Mouse (Mus musculus) embryo, embryonic 10 days (tissue): ENCODE results near the gene Ifnk.

Source experiments
- DNase-seq: peaks from one replicate; pipeline ENCODE4 v3.0.0-alpha.2; 2015; ENCODE audit warnings: low spot score

The Ifnk gene

DNA sequence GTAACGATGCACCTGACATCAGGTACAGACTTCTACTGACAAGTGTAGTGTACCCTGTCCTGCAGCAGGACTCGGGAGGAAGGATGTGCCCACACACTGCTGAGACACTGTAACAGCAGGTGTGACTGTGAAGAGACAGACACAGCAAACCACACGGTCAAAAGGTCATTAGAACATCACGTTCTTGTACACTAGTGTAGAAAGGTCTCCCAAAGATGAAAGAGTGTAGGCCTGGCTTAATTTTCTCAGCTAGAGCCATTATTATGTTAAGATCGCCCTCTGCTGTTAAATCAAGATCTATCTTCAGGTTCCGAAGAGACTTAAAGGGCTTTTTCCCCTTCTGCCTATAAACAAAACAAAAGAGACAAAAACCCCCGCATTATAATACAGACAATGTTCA lies 40.9 kb downstream of the Ifnk start:
- peak; percentile 43 for DNase-seq

DNA sequence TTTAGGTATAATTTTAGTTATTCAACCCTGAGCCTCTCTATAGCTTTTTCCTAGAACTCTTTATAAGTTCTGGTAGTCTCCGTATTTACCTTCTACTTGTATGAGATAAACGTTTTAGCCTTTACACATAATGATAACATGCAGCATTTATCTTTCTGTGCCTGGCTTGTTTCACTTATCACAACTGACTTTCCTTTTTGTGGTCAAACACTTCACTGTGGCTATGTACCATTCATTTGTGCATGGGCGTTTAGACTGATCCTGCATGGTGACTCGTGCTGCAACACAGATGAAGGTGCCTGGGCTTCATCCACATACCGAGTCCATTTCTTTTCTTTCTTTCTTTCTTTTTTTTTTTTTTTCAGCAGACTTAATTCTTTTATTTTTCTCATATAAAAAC lies 49.8 kb downstream of the Ifnk start:
- DNase-seq: no peak
